Mouse (Mus musculus) thymus, postnatal 36 days (tissue): ENCODE results near the gene Aurka.

Source experiments
- DNase-seq, 2 experiments: peaks; one replicate each; pipeline ENCODE4 v3.0.0; 2022; ENCODE audit warnings: mixed read lengths in 2 of 2

Gene Aurka

GRCm38 (mm10) chr2:172381341-172381740, 11.0 kb upstream of the Aurka start:
- DNase-seq: peak; percentile 58 to 70

GRCm38 (mm10) chr2:172380513-172380912, 10.2 kb upstream of the Aurka start:
- DNase-seq: peak in 1 of 2 experiments; percentile 31

- peak; percentile 82 to 84 for DNase-seq
Observed at GRCm38 (mm10) chr2:172378332-172378731, 8.0 kb upstream of the Aurka start.

GRCm38 (mm10) chr2:172376999-172377515, 6.7 kb upstream of the Aurka start:
- DNase-seq: no peak

GRCm38 (mm10) chr2:172376551-172376950, 6.2 kb upstream of the Aurka start:
- no peak for DNase-seq

GRCm38 (mm10) chr2:172371258-172371657, 923 bp upstream of the Aurka start:
- no peak for DNase-seq

GRCm38 (mm10) chr2:172363176-172363575, 7.2 kb downstream of the Aurka start:
- DNase-seq: no peak

GRCm38 (mm10) chr2:172355833-172356232, 14.5 kb downstream of the Aurka start:
- no peak for DNase-seq

GRCm38 (mm10) chr2:172354761-172355160, 15.6 kb downstream of the Aurka start:
- DNase-seq: no peak

- DNase-seq: no peak
Observed at GRCm38 (mm10) chr2:172353218-172353617, 17.1 kb downstream of the Aurka start.

GRCm38 (mm10) chr2:172350773-172351172, 19.6 kb downstream of the Aurka start:
- no peak for DNase-seq

- DNase-seq: no peak
Observed at GRCm38 (mm10) chr2:172349776-172350175, 20.6 kb downstream of the Aurka start.

- DNase-seq: no peak
Observed at GRCm38 (mm10) chr2:172348297-172348950, 21.9 kb downstream of the Aurka start.

GRCm38 (mm10) chr2:172346933-172347611, 23.3 kb downstream of the Aurka start:
- peak in 1 of 2 experiments; percentile 10 for DNase-seq

- peak in 1 of 2 experiments; percentile 6 for DNase-seq
Observed at GRCm38 (mm10) chr2:172346034-172346929, 24.1 kb downstream of the Aurka start.

GRCm38 (mm10) chr2:172345258-172345738, 25.0 kb downstream of the Aurka start, which contains the start of gene Fam210b:
Gene Fam210b (plus strand): TSS chr2:172345565.
- DNase-seq: peak; percentile 89 to 95

GRCm38 (mm10) chr2:172344669-172345068, 25.7 kb downstream of the Aurka start:
- no peak for DNase-seq

- DNase-seq: no peak
Observed at GRCm38 (mm10) chr2:172343751-172344150, 26.6 kb downstream of the Aurka start.

- no peak for DNase-seq
Observed at GRCm38 (mm10) chr2:172341606-172342005, 28.7 kb downstream of the Aurka start.

- no peak for DNase-seq
Observed at GRCm38 (mm10) chr2:172340936-172341335, 29.4 kb downstream of the Aurka start.

- no peak for DNase-seq
Observed at GRCm38 (mm10) chr2:172338206-172338942, 32.0 kb downstream of the Aurka start.

GRCm38 (mm10) chr2:172329179-172329578, 41.2 kb downstream of the Aurka start:
- peak in 1 of 2 experiments; percentile 11 for DNase-seq
